Mouse (Mus musculus) heart, adult 2 months (tissue): ENCODE results near the gene Glce.

ENCODE experiments used
- CTCF ChIP-seq: fragments of 200-600 bp; IDR thresholded peaks from 2 replicates; pipeline ENCODE4 v1.8.1; 2022; ENCODE audit warnings: antibody characterized with exemption, mild to moderate bottlenecking, moderate library complexity
- POLR2A ChIP-seq: fragments of 200-500 bp; IDR thresholded peaks from 2 replicates; pipeline ENCODE4 v1.6.1; 2011; ENCODE audit warnings: mild to moderate bottlenecking, low read depth, low read length, control low read depth; ENCODE audit not compliant: insufficient read depth

DNA sequence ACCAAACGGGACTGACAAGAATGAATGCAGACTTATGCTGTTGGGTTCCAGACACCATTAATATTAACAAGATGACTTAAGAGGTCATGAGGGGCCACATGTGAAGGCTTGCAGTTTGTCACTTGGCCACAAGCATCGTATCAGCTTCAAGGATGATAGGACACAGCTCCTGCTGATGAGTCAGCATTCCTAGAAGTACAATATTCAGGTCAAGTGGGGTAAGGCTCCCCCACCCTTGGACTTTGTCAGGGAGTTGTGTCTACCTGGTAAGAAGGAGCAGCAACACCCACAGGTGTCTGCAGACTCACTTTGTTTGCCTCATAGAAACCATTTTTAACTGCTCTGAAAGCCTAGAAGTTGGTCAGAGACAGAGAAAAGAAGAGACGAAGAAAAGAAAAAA, 49.8 kb upstream of the Glce start:
- TF ChIP-seq CTCF (no peak), POLR2A (no peak)
